In genomic region chr15:101860421-101861130, GRCm38 (mm10) we compare ENCODE assay signal across 9 mouse cellular contexts. TPM values are rescaled to one million over a fixed set of nuclear protein-coding genes. Genes with fewer than 3 reads are reported as not detected.
DNase-seq lines count a peak whose midpoint lies in the region; ATAC-seq and TF ChIP-seq lines count a peak whose summit lies in the region.
"Had no signal": no experiment of that assay in that cellular context is flagged by ENCODE, and none has a peak within 500 bp of the region (broad histone marks: within the 10 kb centered on the region; RNA-seq: fewer than 3 reads in every experiment).

No protein-coding gene starts in this region.

- H3K36me3 ChIP-seq in kidney, adult 2 months (ENCODE audit: control insufficient read depth, insufficient read depth, low read length), result no peaks in the 10 kb centered on the region
- H3K36me3 ChIP-seq in embryonic facial prominence, embryonic 13.5 days, result no peaks in the 10 kb centered on the region
- H3K36me3 ChIP-seq in intestine, embryonic 15.5 days, result no peaks in the 10 kb centered on the region
- no peaks in the 10 kb centered on the region for H3K36me3 ChIP-seq in neural tube, embryonic 12.5 days

- TF ChIP-seq CTCF in kidney, adult 2 months (conservative IDR thresholded peaks at IDR 0.05; ENCODE audit: insufficient read depth, insufficient read length, low read depth, low read length), result no peak; the same call in 1 of the 2 replicates

- DNase-seq in kidney, adult 2 months, result peak; percentile 10
- no peak for DNase-seq in kidney, adult 11 months
- DNase-seq in gastrocnemius, adult 18-20 months (ENCODE audit: low spot score), result no peak

- H3K4me2 ChIP-seq in embryonic facial prominence, embryonic 13.5 days, result peak overlapping the region; percentile 84
- H3K4me2 ChIP-seq in intestine, embryonic 15.5 days (replicated peaks), result peak overlapping the region; percentile 90; the same call in 1 of the 2 replicates
- peak overlapping the region; percentile 89 for H3K4me2 ChIP-seq in neural tube, embryonic 12.5 days (replicated peaks)

- H3K4me1 ChIP-seq in kidney, adult 2 months (ENCODE audit: control insufficient read depth, insufficient read depth, low read length), result peaks cover 7% of the 10 kb centered on the region
- H3K4me1 ChIP-seq in embryonic facial prominence, embryonic 13.5 days, result peaks cover 19% of the 10 kb centered on the region
- 0 out of 2 replicates have a peak, but pooled peaks cover 9% of the 10 kb centered on the region for H3K4me1 ChIP-seq in intestine, embryonic 15.5 days (replicated peaks)
- peaks cover 14% of the 10 kb centered on the region for H3K4me1 ChIP-seq in neural tube, embryonic 12.5 days

- WGBS in kidney, adult 2 months, result 47% methylated on average over 13 of the region's 13 CpGs
- WGBS in embryonic facial prominence, embryonic 13.5 days, result 60% methylated on average over 13 of the region's 13 CpGs
- 55% methylated on average over 13 of the region's 13 CpGs for WGBS in intestine, embryonic 15.5 days
- 53% methylated on average over 13 of the region's 13 CpGs for WGBS in neural tube, embryonic 12.5 days

- no peak overlapping the region for H3K27ac ChIP-seq in kidney, adult 2 months (ENCODE audit: insufficient read depth, low read depth, low read length)
- H3K27ac ChIP-seq in embryonic facial prominence, embryonic 13.5 days, result no peak overlapping the region
- H3K27ac ChIP-seq in intestine, embryonic 15.5 days, result no peak overlapping the region
- H3K27ac ChIP-seq in neural tube, embryonic 12.5 days, result no peak overlapping the region

- no peak overlapping the region; the same call in 1 of the 2 replicates for H3K9ac ChIP-seq in embryonic facial prominence, embryonic 13.5 days
- H3K9ac ChIP-seq in intestine, embryonic 15.5 days, result no peak overlapping the region
- H3K9ac ChIP-seq in neural tube, embryonic 12.5 days, result no peak overlapping the region

- no peaks in the 10 kb centered on the region for H3K27me3 ChIP-seq in kidney, adult 2 months (replicated peaks; ENCODE audit: control insufficient read depth, insufficient read depth, low read length)
- H3K27me3 ChIP-seq in embryonic facial prominence, embryonic 13.5 days, result peaks cover 71% of the 10 kb centered on the region
- peaks cover 19% of the 10 kb centered on the region for H3K27me3 ChIP-seq in intestine, embryonic 15.5 days (replicated peaks)
- peaks cover 47% of the 10 kb centered on the region for H3K27me3 ChIP-seq in neural tube, embryonic 12.5 days (replicated peaks)

- TF ChIP-seq POLR2A in kidney, adult 2 months (IDR thresholded peaks at IDR 0.05; ENCODE audit: low read depth, low read length), result no peak

- H3K4me3 ChIP-seq in kidney, adult 2 months (ENCODE audit: insufficient read depth, low read depth, low read length), result no peak overlapping the region
- H3K4me3 ChIP-seq in embryonic facial prominence, embryonic 13.5 days, result no peak overlapping the region
- H3K4me3 ChIP-seq in intestine, embryonic 15.5 days (replicated peaks), result no peak overlapping the region
- H3K4me3 ChIP-seq in neural tube, embryonic 12.5 days, result peak overlapping the region; percentile 39; the same call in 1 of the 2 replicates

- ATAC-seq in embryonic facial prominence, embryonic 13.5 days (ENCODE audit: insufficient number of reproducible peaks, insufficient read depth, low FRiP score, low TSS enrichment, low read depth), result no peak
- no peak for ATAC-seq in intestine, embryonic 15.5 days
- ATAC-seq in neural tube, embryonic 12.5 days (ENCODE audit: low FRiP score, low read depth), result no peak
- no peak for ATAC-seq in monocyte, adult 5-6 weeks (replicated peaks; ENCODE audit: insufficient number of reproducible peaks, low FRiP score, low TSS enrichment, poor library complexity, severe bottlenecking)
- no peak for ATAC-seq in megakaryocyte, adult 5-6 weeks (ENCODE audit: poor library complexity, severe bottlenecking)

- H3K9me3 ChIP-seq in embryonic facial prominence, embryonic 13.5 days, result no peaks in the 10 kb centered on the region
- no peaks in the 10 kb centered on the region for H3K9me3 ChIP-seq in intestine, embryonic 15.5 days
- no peaks in the 10 kb centered on the region for H3K9me3 ChIP-seq in neural tube, embryonic 12.5 days

RNA-seq across cellular contexts. Expression of gene Krt77, which starts 8.9 kb away (rescaled TPM):
- polyA plus RNA-seq in kidney, adult 2 months (2012; rRNA removed), result not detected in 2 replicates
- polyA plus RNA-seq in embryonic facial prominence, embryonic 13.5 days (2015; fragmentation: Nextera tagmentation; extraction: Ambion mirVana), result 0.43 and 0.91 TPM in 2 replicates
- not detected in 2 replicates for polyA plus RNA-seq in intestine, embryonic 15.5 days (2015; fragmentation: Nextera tagmentation; extraction: Ambion mirVana)
- polyA plus RNA-seq in neural tube, embryonic 12.5 days (2016; fragmentation: Nextera tagmentation; extraction: Ambion mirVana), result not detected in 2 replicates
- total RNA-seq in gastrocnemius, adult 18-20 months (2021), result not detected
- not detected in 3 replicates for total RNA-seq in monocyte, adult 5-6 weeks (2017)
- total RNA-seq in megakaryocyte, adult 5-6 weeks (2015), result not detected in 2 replicates
- total RNA-seq in megakaryocyte, adult 5-6 weeks (2017), result 0.11 TPM in 1 of 2 replicates, not detected in the other
- polyA plus RNA-seq: large intestine, adult 2 months had no signal

RNA-seq across cellular contexts. Expression of gene Krt1, which starts 10.0 kb away (rescaled TPM):
- polyA plus RNA-seq in kidney, adult 2 months (2012; rRNA removed), result 0.05 and 0.11 TPM in 2 replicates
- 30.3 and 54.6 TPM in 2 replicates for polyA plus RNA-seq in embryonic facial prominence, embryonic 13.5 days (2015; fragmentation: Nextera tagmentation; extraction: Ambion mirVana)
- 0.62 and 0.92 TPM in 2 replicates for polyA plus RNA-seq in intestine, embryonic 15.5 days (2015; fragmentation: Nextera tagmentation; extraction: Ambion mirVana)
- polyA plus RNA-seq in neural tube, embryonic 12.5 days (2016; fragmentation: Nextera tagmentation; extraction: Ambion mirVana), result 1.6 and 2.5 TPM in 2 replicates
- total RNA-seq in gastrocnemius, adult 18-20 months (2021), result not detected
- total RNA-seq in monocyte, adult 5-6 weeks (2017), result not detected in 3 replicates
- not detected in 2 replicates for total RNA-seq in megakaryocyte, adult 5-6 weeks (2015)
- not detected in 2 replicates for total RNA-seq in megakaryocyte, adult 5-6 weeks (2017)

RNA-seq across cellular contexts. Expression of gene Krt76, which starts 32.1 kb away (rescaled TPM):
- polyA plus RNA-seq in kidney, adult 2 months (2012; rRNA removed), result not detected in 2 replicates
- polyA plus RNA-seq in embryonic facial prominence, embryonic 13.5 days (2015; fragmentation: Nextera tagmentation; extraction: Ambion mirVana), result 0.40 and 0.56 TPM in 2 replicates
- polyA plus RNA-seq in intestine, embryonic 15.5 days (2015; fragmentation: Nextera tagmentation; extraction: Ambion mirVana), result not detected in 2 replicates
- polyA plus RNA-seq in neural tube, embryonic 12.5 days (2016; fragmentation: Nextera tagmentation; extraction: Ambion mirVana), result not detected in 2 replicates
- total RNA-seq in gastrocnemius, adult 18-20 months (2021), result not detected
- total RNA-seq in monocyte, adult 5-6 weeks (2017), result not detected in 3 replicates
- not detected in 2 replicates for total RNA-seq in megakaryocyte, adult 5-6 weeks (2015)
- not detected in 2 replicates for total RNA-seq in megakaryocyte, adult 5-6 weeks (2017)

RNA-seq across cellular contexts. Expression of gene Krt2, which starts 42.6 kb away (rescaled TPM):
- polyA plus RNA-seq in kidney, adult 2 months (2012; rRNA removed), result not detected in 2 replicates
- 0.17 TPM in 1 of 2 replicates, not detected in the other for polyA plus RNA-seq in embryonic facial prominence, embryonic 13.5 days (2015; fragmentation: Nextera tagmentation; extraction: Ambion mirVana)
- not detected in 2 replicates for polyA plus RNA-seq in intestine, embryonic 15.5 days (2015; fragmentation: Nextera tagmentation; extraction: Ambion mirVana)
- not detected in 2 replicates for polyA plus RNA-seq in neural tube, embryonic 12.5 days (2016; fragmentation: Nextera tagmentation; extraction: Ambion mirVana)
- not detected for total RNA-seq in gastrocnemius, adult 18-20 months (2021)
- not detected in 3 replicates for total RNA-seq in monocyte, adult 5-6 weeks (2017)
- total RNA-seq in megakaryocyte, adult 5-6 weeks (2015), result not detected in 2 replicates
- total RNA-seq in megakaryocyte, adult 5-6 weeks (2017), result not detected in 2 replicates
- polyA plus RNA-seq: large intestine, adult 2 months had no signal

RNA-seq across cellular contexts. Expression of gene Krt73, which starts 58.4 kb away (rescaled TPM):
- polyA plus RNA-seq in kidney, adult 2 months (2012; rRNA removed), result not detected in 2 replicates
- polyA plus RNA-seq in embryonic facial prominence, embryonic 13.5 days (2015; fragmentation: Nextera tagmentation; extraction: Ambion mirVana), result 1.2 and 1.4 TPM in 2 replicates
- not detected in 2 replicates for polyA plus RNA-seq in intestine, embryonic 15.5 days (2015; fragmentation: Nextera tagmentation; extraction: Ambion mirVana)
- polyA plus RNA-seq in neural tube, embryonic 12.5 days (2016; fragmentation: Nextera tagmentation; extraction: Ambion mirVana), result 0.27 and 0.34 TPM in 2 replicates
- total RNA-seq in gastrocnemius, adult 18-20 months (2021), result not detected
- total RNA-seq in monocyte, adult 5-6 weeks (2017), result not detected in 3 replicates
- total RNA-seq in megakaryocyte, adult 5-6 weeks (2015), result not detected in 2 replicates
- not detected in 2 replicates for total RNA-seq in megakaryocyte, adult 5-6 weeks (2017)
- polyA plus RNA-seq: large intestine, adult 2 months had no signal
